ENCODE assay signal across 10 mouse cellular contexts in genomic region chr7:96660907-96661306, GRCm38 (mm10).
DNase-seq lines count a peak whose midpoint lies in the region; ATAC-seq lines count a peak whose summit lies in the region.
"Had no signal": no experiment of that assay in that cellular context is flagged by ENCODE, and none has a peak within 500 bp of the region (broad histone marks: within the 10 kb centered on the region; RNA-seq: fewer than 3 reads in every experiment).

No protein-coding gene starts in this region.

- DNase-seq in forebrain, embryonic 11.5 days (ENCODE audit: low spot score), result no peak
- DNase-seq in urinary bladder, postnatal 14 days (ENCODE audit: low spot score), result peak; percentile 22
- DNase-seq in urinary bladder, adult 18-20 months (ENCODE audit: low spot score in 2 of 2), result no peak
- DNase-seq in lung, postnatal 10 days, result peak; percentile 64
- no peak for DNase-seq in gastrocnemius, postnatal 10 days
- DNase-seq in B cell, adult 2 months, result no peak
- DNase-seq: embryo, embryonic 11 days had no signal

- no peak overlapping the region for H3K4me2 ChIP-seq in forebrain, embryonic 12.5 days
- H3K4me2 ChIP-seq in forebrain, embryonic 11.5 days (ENCODE audit: low read depth, low read length, severe bottlenecking), result no peak overlapping the region

- WGBS in forebrain, embryonic 12.5 days, result 53% methylated on average over 3 of the region's 3 CpGs
- WGBS in forebrain, embryonic 11.5 days, result 78% methylated on average over 3 of the region's 3 CpGs

- H3K4me3 ChIP-seq in forebrain, embryonic 12.5 days (replicated peaks), result no peak overlapping the region
- no peak overlapping the region for H3K4me3 ChIP-seq in forebrain, embryonic 11.5 days (ENCODE audit: low read depth, low read length)
- H3K4me3 ChIP-seq: megakaryocyte, embryonic 14.5 days had no signal

- H3K4me1 ChIP-seq in forebrain, embryonic 12.5 days, result peaks cover 57% of the 10 kb centered on the region
- H3K4me1 ChIP-seq in forebrain, embryonic 11.5 days (replicated peaks; ENCODE audit: control insufficient read depth, insufficient read depth, low read length), result peaks cover 25% of the 10 kb centered on the region

- no peak overlapping the region for H3K27ac ChIP-seq in forebrain, embryonic 12.5 days
- H3K27ac ChIP-seq in forebrain, embryonic 11.5 days (ENCODE audit: low read depth, low read length), result no peak overlapping the region

- H3K9ac ChIP-seq in forebrain, embryonic 12.5 days, result no peak overlapping the region
- no peak overlapping the region for H3K9ac ChIP-seq in forebrain, embryonic 11.5 days (ENCODE audit: low read length)

- ATAC-seq in forebrain, embryonic 12.5 days (ENCODE audit: low FRiP score), result 0 out of 2 replicates have a peak, but pooled peaks have one; percentile 23
- ATAC-seq in forebrain, embryonic 11.5 days (replicated peaks; ENCODE audit: low FRiP score), result no peak; the same call in 1 of the 2 replicates
- ATAC-seq in activated CD4-positive, CD25-positive, alpha-beta regulatory T cell, adult 4 months, result no peak

- no peaks in the 10 kb centered on the region for H3K9me3 ChIP-seq in forebrain, embryonic 12.5 days
- H3K9me3 ChIP-seq in forebrain, embryonic 11.5 days (ENCODE audit: control insufficient read depth, low read length), result no peaks in the 10 kb centered on the region
- H3K9me3 ChIP-seq: megakaryocyte, embryonic 14.5 days had no signal

- H3K36me3 ChIP-seq in forebrain, embryonic 12.5 days (replicated peaks), result no peaks in the 10 kb centered on the region
- no peaks in the 10 kb centered on the region for H3K36me3 ChIP-seq in forebrain, embryonic 11.5 days (ENCODE audit: control insufficient read depth, insufficient read depth, low read length)

- H3K27me3 ChIP-seq in forebrain, embryonic 12.5 days, result peaks cover 66% of the 10 kb centered on the region
- peaks cover 3% of the 10 kb centered on the region; the same call in 1 of the 2 replicates for H3K27me3 ChIP-seq in forebrain, embryonic 11.5 days (ENCODE audit: control insufficient read depth, insufficient read depth, low read length)

Comparison
In these comparisons a context has a peak if more than half of its experiments do, and no peak if none do; other contexts are left out.
1. DNase-seq: peak in urinary bladder, postnatal 14 days (single experiment) and lung, postnatal 10 days (single experiment); none in forebrain, embryonic 11.5 days (single experiment), urinary bladder, adult 18-20 months (0 of 2), gastrocnemius, postnatal 10 days (single experiment) and B cell, adult 2 months (0 of 2).